Mouse (Mus musculus) left cerebral cortex, adult 2 months (tissue): ENCODE measurements around the gene 9630041A04Rik. TPM values are rescaled to one million over a fixed set of nuclear protein-coding genes. Genes with fewer than 3 reads are reported as not detected.
A peak's percentile ranks its signal among the peaks of the same experiment; 100 is the strongest.

Experiments
- DNase-seq, 2 experiments: peaks; one replicate each; pipeline ENCODE4 v3.0.0; 2021 to 2022; ENCODE audit warnings: low spot score in 2 of 2, mixed read lengths in 1 of 2; ENCODE audit errors: extremely low spot score in 1 of 2
- H3K27ac ChIP-seq: fragments of 200-600 bp; 2 replicates; pipeline ENCODE4 v1.8.1; 2022
- H3K4me3 ChIP-seq: fragments of 200-600 bp; 2 replicates; pipeline ENCODE4 v1.8.1; 2022
- CTCF ChIP-seq: fragments of 200-600 bp; IDR thresholded peaks from 2 replicates; pipeline ENCODE4 v1.8.1; 2022; ENCODE audit warnings: antibody characterized with exemption, mild to moderate bottlenecking, moderate library complexity
- intact Hi-C: fragments of 180-260 bp; cut with DNase I; formaldehyde crosslinking; loops from one replicate; pipeline ENCODE4 v1.15.1; 2025
- total RNA-seq, 2 experiments: library from RNA; stranded (reverse); gene quantifications; 2 replicates each; pipeline ENCODE4 v1.2.3; 2021

The 9630041A04Rik gene
- total RNA-seq, 2 experiments from 2014 or later = not detected

- no peak overlapping the region for H3K4me3 ChIP-seq
- H3K27ac ChIP-seq = no peak overlapping the region
- no peak for DNase-seq
- no peak for TF ChIP-seq CTCF
- intact Hi-C loops = loop anchor here (5.0 kb wide), 1 partner anchor 432 kb away; no protein-coding TSS in a partner anchor
Measured at GRCm38 (mm10) chr9:101924829-101925228, 63.2 kb downstream of the 9630041A04Rik start.

- intact Hi-C loops = no loop called here
- Histone ChIP-seq H3K27ac (no peak overlapping the region), H3K4me3 (no peak overlapping the region)
- TF ChIP-seq CTCF = no peak
- DNase-seq = no peak
Measured at GRCm38 (mm10) chr9:101933946-101934573, 72.4 kb downstream of the 9630041A04Rik start.

DNA sequence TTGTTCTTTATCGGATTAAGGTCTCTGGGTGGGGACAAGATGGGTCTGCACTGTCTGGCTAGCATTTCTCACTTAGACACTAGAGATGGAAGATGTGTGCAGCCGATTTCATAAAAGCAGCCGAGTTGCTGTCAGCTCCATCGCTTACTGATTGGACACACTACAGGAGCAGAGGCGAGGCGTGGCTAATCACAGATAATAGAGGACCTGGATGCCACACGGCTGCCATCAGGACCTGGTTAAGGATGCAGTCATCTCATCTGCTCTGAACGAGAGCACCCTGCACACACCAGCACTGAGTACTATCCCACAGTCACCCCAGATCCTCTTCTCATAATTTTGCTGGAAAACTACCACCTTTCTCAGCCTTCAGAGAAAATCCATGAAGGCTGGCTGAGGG lies 73.2 kb downstream of the 9630041A04Rik start:
- Histone ChIP-seq H3K4me3 (no peak overlapping the region), H3K27ac (no peak overlapping the region)
- intact Hi-C loops = no loop called here
- TF ChIP-seq CTCF = no peak
- DNase-seq = no peak

GRCm38 (mm10) chr9:101938066-101938465 lies 76.4 kb downstream of the 9630041A04Rik start:
- intact Hi-C loops = no loop called here
- no peak for DNase-seq
- TF ChIP-seq CTCF = no peak
- no peak overlapping the region for H3K4me3 ChIP-seq
- no peak overlapping the region for H3K27ac ChIP-seq

GRCm38 (mm10) chr9:101939006-101939405 lies 77.4 kb downstream of the 9630041A04Rik start:
- TF ChIP-seq CTCF = no peak
- no peak for DNase-seq

DNA sequence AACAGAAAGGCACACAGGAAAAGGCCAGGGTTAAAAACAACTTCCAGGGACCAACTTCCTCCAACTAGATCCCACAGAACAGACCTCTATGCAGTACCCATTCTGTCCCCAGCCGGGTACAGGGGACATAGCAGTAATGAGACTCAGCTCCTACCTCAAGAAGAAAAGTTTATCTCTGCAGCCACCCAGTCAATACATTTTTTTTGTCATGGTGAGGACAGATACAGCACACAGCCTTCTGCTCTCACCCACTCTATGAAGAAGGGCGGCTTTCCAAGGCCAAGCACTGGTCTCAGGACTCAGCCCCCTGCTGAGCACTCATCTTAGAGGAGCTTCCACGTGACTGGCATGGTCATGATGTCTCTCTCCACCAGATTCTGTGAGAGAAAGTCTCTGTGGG lies 78.5 kb downstream of the 9630041A04Rik start:
- TF ChIP-seq CTCF = no peak
- Histone ChIP-seq H3K4me3 (no peak overlapping the region), H3K27ac (no peak overlapping the region)
- DNase-seq = no peak
- intact Hi-C loops = no loop called here

More at GRCm38 (mm10) chr9:101939006-101939405, 77.4 kb downstream of the 9630041A04Rik start:
- Histone ChIP-seq H3K4me3 (no peak overlapping the region), H3K27ac (no peak overlapping the region)
- intact Hi-C loops = no loop called here

DNA sequence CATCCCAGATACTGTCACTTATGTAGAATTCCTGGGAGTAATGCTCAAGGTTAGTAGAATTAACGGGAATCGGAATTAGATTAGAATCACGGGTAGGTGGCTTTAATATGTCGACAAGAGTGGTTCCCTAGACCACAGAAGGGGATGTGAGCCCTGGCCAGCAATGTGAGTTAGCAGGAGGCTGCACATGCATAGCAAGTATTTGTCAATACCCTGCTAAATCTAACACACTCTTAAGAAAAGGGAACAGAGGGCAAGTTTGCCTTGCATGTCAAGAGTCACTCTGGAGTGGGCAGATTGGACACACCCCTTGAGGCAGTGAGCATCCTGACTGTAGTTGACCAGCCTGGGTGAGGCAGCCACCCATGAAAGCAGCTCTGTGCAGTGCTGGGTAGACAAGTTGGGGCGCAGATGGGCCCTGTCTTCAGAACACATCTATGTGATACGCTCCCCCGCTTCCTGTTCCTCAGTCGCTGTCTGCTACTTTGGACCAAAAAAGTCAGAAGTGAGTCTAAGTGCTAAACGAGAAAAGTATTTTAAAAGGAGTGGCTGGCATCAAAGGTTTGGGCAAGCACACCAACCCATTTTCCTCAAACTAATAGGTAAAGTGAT lies 80.5 kb downstream of the 9630041A04Rik start:
- Histone ChIP-seq H3K4me3 (no peak overlapping the region), H3K27ac (no peak overlapping the region)
- intact Hi-C loops = no loop called here
- no peak for TF ChIP-seq CTCF
- no peak for DNase-seq

DNA sequence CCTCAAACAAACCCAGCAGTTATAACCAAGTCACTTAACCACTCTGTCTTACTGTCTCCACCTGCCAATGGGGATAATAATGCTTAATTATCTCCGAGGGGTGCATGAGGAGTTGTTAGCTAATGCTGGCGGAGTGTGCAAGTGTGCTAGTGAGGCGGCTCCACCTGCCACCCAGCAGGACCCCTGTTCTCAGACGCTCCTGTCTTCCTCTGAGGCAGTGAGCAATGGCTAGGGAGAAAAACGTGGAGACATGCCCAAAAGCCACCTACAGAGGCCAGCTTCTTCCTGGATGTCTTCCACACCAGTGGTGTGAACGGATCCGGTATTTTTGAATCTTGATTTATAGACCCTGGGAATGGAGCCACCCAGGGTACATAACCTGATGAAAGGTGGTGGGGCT lies 83.7 kb downstream of the 9630041A04Rik start:
- DNase-seq = no peak
- TF ChIP-seq CTCF = no peak
- intact Hi-C loops = no loop called here
- no peak overlapping the region for H3K27ac ChIP-seq
- H3K4me3 ChIP-seq = no peak overlapping the region

- Histone ChIP-seq H3K27ac (no peak overlapping the region), H3K4me3 (no peak overlapping the region)
- intact Hi-C loops = no loop called here
- no peak for TF ChIP-seq CTCF
- DNase-seq = no peak
Measured at GRCm38 (mm10) chr9:101945814-101946213, 84.2 kb downstream of the 9630041A04Rik start.

- Histone ChIP-seq H3K27ac (no peak overlapping the region), H3K4me3 (no peak overlapping the region)
- DNase-seq = no peak
- no peak for TF ChIP-seq CTCF
- intact Hi-C loops = no loop called here
Measured at GRCm38 (mm10) chr9:101950101-101950500, 88.5 kb downstream of the 9630041A04Rik start.

- intact Hi-C loops = no loop called here
- no peak overlapping the region for H3K4me3 ChIP-seq
- no peak for DNase-seq
- H3K27ac ChIP-seq = no peak overlapping the region
- no peak for TF ChIP-seq CTCF
Measured at GRCm38 (mm10) chr9:101954529-101954928, 92.9 kb downstream of the 9630041A04Rik start.

DNA sequence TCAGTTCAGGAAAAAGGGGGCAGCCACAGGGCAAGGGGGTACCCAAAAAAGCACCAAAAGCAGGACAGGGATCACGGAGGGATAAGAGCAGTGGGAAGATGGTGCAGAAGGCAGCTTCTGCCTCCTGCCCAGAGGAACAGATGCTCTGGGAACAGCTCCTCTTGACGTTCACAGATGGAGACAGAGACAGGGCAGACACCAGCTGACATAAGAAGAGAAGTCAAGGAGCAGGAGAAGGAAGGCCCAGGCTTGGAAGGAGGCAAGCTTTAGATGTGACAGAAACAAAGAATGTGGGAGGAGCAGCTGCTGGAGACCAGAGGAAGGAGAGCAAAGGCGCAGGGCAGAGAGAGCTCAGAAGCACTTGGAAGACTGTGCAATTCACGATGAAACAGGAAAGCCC lies 94.6 kb downstream of the 9630041A04Rik start:
- no peak for DNase-seq
- H3K27ac ChIP-seq = 0 out of 2 replicates have a peak overlapping the region, but pooled peaks have one; percentile 7
- no peak for TF ChIP-seq CTCF
- no peak overlapping the region for H3K4me3 ChIP-seq
- intact Hi-C loops = no loop called here

DNA sequence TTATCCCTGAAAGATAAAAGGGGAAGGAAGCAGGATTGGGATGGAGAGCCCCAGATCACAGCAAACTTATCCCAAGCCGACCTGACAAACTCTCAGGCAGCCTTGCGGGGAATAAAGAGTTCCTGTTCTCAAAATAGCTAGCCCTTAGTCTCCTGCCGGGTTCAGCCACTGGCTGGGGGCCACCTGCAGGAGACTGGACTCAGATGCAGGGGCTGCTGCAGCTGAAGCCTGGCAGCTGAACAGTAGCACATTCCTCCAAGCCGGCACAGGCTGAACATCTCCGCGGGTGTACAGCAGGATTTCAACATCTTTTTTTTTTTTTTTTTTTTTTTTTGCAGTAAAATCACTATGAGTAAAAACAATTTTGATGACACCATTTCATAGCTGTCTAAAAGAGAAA lies 110.2 kb downstream of the 9630041A04Rik start:
- DNase-seq = no peak
- no peak; the same call in 1 of the 2 replicates for TF ChIP-seq CTCF
- intact Hi-C loops = no loop called here
- Histone ChIP-seq H3K27ac (no peak overlapping the region), H3K4me3 (no peak overlapping the region)
